Mouse (Mus musculus) MEL (cell line): ENCODE measurements around the gene Fam89a. TPM values are rescaled to one million over a fixed set of nuclear protein-coding genes. Genes with fewer than 3 reads are reported as not detected.

ENCODE experiments used
- DNase-seq: peaks from one replicate; pipeline ENCODE4 v3.0.0; 2011; ENCODE audit warnings: low read depth, low spot score
- H3K27ac ChIP-seq: 2 replicates; pipeline ENCODE4 v1.5.1; 2012; ENCODE audit warnings: low read depth, mild to moderate bottlenecking, control low read depth, low read length, moderate library complexity; ENCODE audit not compliant: control insufficient read depth
- H3K27me3 ChIP-seq, 2 experiments: fragments of 150-350 bp in 1 of 2; sonication (generic) in 1 of 2; 2 replicates each; pipeline ENCODE4 v1.6.1; 2012; ENCODE audit warnings: low read length in 2 of 2, mild to moderate bottlenecking in 2 of 2, improper control_type of control experiment in 1 of 2, moderate library complexity in 1 of 2; ENCODE audit not compliant: insufficient read depth in 2 of 2, control insufficient read depth in 1 of 2
- H3K36me3 ChIP-seq, 2 experiments: 2 replicates each; pipeline ENCODE4 v1.6.1; 2012 to 2014; ENCODE audit warnings: low read length in 2 of 2, improper control_type of control experiment in 1 of 2, inconsistent platforms in 1 of 2, mild to moderate bottlenecking in 1 of 2; ENCODE audit not compliant: insufficient read depth in 2 of 2, control insufficient read depth in 1 of 2
- H3K4me1 ChIP-seq, 2 experiments: fragments of 150-350 bp in 1 of 2; sonication (generic) in 1 of 2; 2 replicates each; pipeline ENCODE4 v1.6.1; 2012; ENCODE audit warnings: low read length in 2 of 2, improper control_type of control experiment in 1 of 2, mild to moderate bottlenecking in 1 of 2; ENCODE audit not compliant: insufficient read depth in 2 of 2, control insufficient read depth in 1 of 2
- H3K4me3 ChIP-seq, 2 experiments: fragments of 150-350 bp in 1 of 2; sonication (generic) in 1 of 2; 2 replicates each; pipeline ENCODE4 v1.5.1; 2012; ENCODE audit warnings: low read depth in 2 of 2, low read length in 2 of 2, mild to moderate bottlenecking in 2 of 2, moderate library complexity in 2 of 2, control low read depth in 1 of 2, improper control_type of control experiment in 1 of 2; ENCODE audit not compliant: control insufficient read depth in 1 of 2, insufficient read depth in 1 of 2
- H3K79me2 ChIP-seq: 2 replicates; pipeline ENCODE4 v1.6.1; 2012; ENCODE audit warnings: mild to moderate bottlenecking, low read length, moderate library complexity; ENCODE audit not compliant: control insufficient read depth, poor library complexity, insufficient read depth
- H3K9ac ChIP-seq: 2 replicates; pipeline ENCODE4 v1.6.1; 2012; ENCODE audit warnings: low read depth, mild to moderate bottlenecking, control low read depth, low read length, moderate library complexity; ENCODE audit not compliant: control insufficient read depth, poor library complexity, severe bottlenecking
- H3K9me3 ChIP-seq: fragments of 150-350 bp; sonication (generic); replicated peaks from 2 replicates; pipeline ENCODE4 v1.6.1; 2012; ENCODE audit warnings: mild to moderate bottlenecking, low read length, improper control_type of control experiment, moderate library complexity; ENCODE audit not compliant: insufficient read depth
- BHLHE40 ChIP-seq: IDR thresholded peaks from 2 replicates; pipeline ENCODE4 v1.6.1; 2012; ENCODE audit warnings: low read depth, mild to moderate bottlenecking, inconsistent platforms, low read length, improper control_type of control experiment, borderline replicate concordance
- CHD2 ChIP-seq: IDR thresholded peaks from 2 replicates; pipeline ENCODE4 v1.6.1; 2011; ENCODE audit warnings: low read length, improper control_type of control experiment
- CTCF ChIP-seq, 3 experiments: IDR thresholded peaks in 2 of 3; conservative IDR thresholded peaks in 1 of 3; 2 replicates each; pipeline ENCODE4 v1.5.1; 2011 to 2012; ENCODE audit warnings: low read length in 3 of 3, low read depth in 2 of 3, mild to moderate bottlenecking in 2 of 3, improper control_type of control experiment in 1 of 3, inconsistent platforms in 1 of 3, mixed read lengths in 1 of 3, moderate library complexity in 1 of 3; ENCODE audit not compliant: control insufficient read depth in 1 of 3, insufficient read depth in 1 of 3, poor library complexity in 1 of 3, severe bottlenecking in 1 of 3
- E2F4 ChIP-seq: IDR thresholded peaks from 2 replicates; pipeline ENCODE4 v1.6.1; 2011; ENCODE audit warnings: low read depth, low read length, improper control_type of control experiment, borderline replicate concordance
- ELF1 ChIP-seq: IDR thresholded peaks from 2 replicates; pipeline ENCODE4 v1.6.1; 2014; ENCODE audit warnings: low read depth, mild to moderate bottlenecking, inconsistent platforms, low read length, improper control_type of control experiment, moderate library complexity
- EP300 ChIP-seq, 2 experiments: IDR thresholded peaks; 2 replicates each; pipeline ENCODE4 v1.6.1; 2011; ENCODE audit warnings: improper control_type of control experiment in 2 of 2, low read length in 2 of 2, low read depth in 1 of 2, mild to moderate bottlenecking in 1 of 2
- ETS1 ChIP-seq: IDR thresholded peaks from 2 replicates; pipeline ENCODE4 v1.6.1; 2012; ENCODE audit warnings: low read depth, mild to moderate bottlenecking, inconsistent platforms, low read length, improper control_type of control experiment, moderate library complexity
- GABPA ChIP-seq: IDR thresholded peaks from 2 replicates; pipeline ENCODE4 v1.6.1; 2012; ENCODE audit warnings: low read depth, mild to moderate bottlenecking, inconsistent platforms, low read length, improper control_type of control experiment, moderate library complexity
- GATA1 ChIP-seq: IDR thresholded peaks from 2 replicates; pipeline ENCODE4 v1.6.1; 2011; ENCODE audit warnings: low read depth, low read length, improper control_type of control experiment
- JUND ChIP-seq: IDR thresholded peaks from 2 replicates; pipeline ENCODE4 v1.6.1; 2011; ENCODE audit warnings: low read depth, mild to moderate bottlenecking, improper control_type of control experiment, low read length
- MAZ ChIP-seq: IDR thresholded peaks from 2 replicates; pipeline ENCODE4 v1.6.1; 2012; ENCODE audit warnings: low read depth, mild to moderate bottlenecking, inconsistent platforms, low read length, improper control_type of control experiment
- MEF2A ChIP-seq: IDR thresholded peaks from 2 replicates; pipeline ENCODE4 v1.6.1; 2014; ENCODE audit warnings: low read depth, mild to moderate bottlenecking, inconsistent platforms, low read length, improper control_type of control experiment; ENCODE audit not compliant: poor library complexity, insufficient replicate concordance, severe bottlenecking; ENCODE audit errors: extremely low read depth
- MXI1 ChIP-seq: IDR thresholded peaks from 2 replicates; pipeline ENCODE4 v1.6.1; 2011; ENCODE audit warnings: mild to moderate bottlenecking, low read depth, low read length, improper control_type of control experiment
- NRF1 ChIP-seq: IDR thresholded peaks from 2 replicates; pipeline ENCODE4 v1.6.1; 2014; ENCODE audit warnings: low read depth, mild to moderate bottlenecking, inconsistent platforms, low read length, improper control_type of control experiment, moderate library complexity; ENCODE audit not compliant: poor library complexity, insufficient read depth, severe bottlenecking
- POLR2A ChIP-seq, 2 experiments: IDR thresholded peaks; 2 replicates each; pipeline ENCODE4 v1.6.1; 2011 to 2012; ENCODE audit warnings: low read length in 2 of 2, mild to moderate bottlenecking in 2 of 2, control low read depth in 1 of 2, improper control_type of control experiment in 1 of 2, low read depth in 1 of 2, moderate library complexity in 1 of 2; ENCODE audit not compliant: control insufficient read depth in 1 of 2, insufficient read depth in 1 of 2, poor library complexity in 1 of 2
- RAD21 ChIP-seq: IDR thresholded peaks from 2 replicates; pipeline ENCODE4 v1.6.1; 2011; ENCODE audit warnings: mild to moderate bottlenecking, low read depth, low read length, improper control_type of control experiment
- RCOR1 ChIP-seq: IDR thresholded peaks from 2 replicates; pipeline ENCODE4 v1.6.1; 2012; ENCODE audit warnings: low read depth, mild to moderate bottlenecking, inconsistent platforms, low read length, improper control_type of control experiment
- SMC3 ChIP-seq: IDR thresholded peaks from 2 replicates; pipeline ENCODE4 v1.6.1; 2011; ENCODE audit warnings: low read depth, low read length, improper control_type of control experiment
- TAL1 ChIP-seq: IDR thresholded peaks from 2 replicates; pipeline ENCODE4 v1.6.1; 2012; ENCODE audit warnings: mild to moderate bottlenecking, inconsistent platforms, low read length, moderate library complexity, mixed read lengths
- TCF12 ChIP-seq: IDR thresholded peaks from 2 replicates; pipeline ENCODE4 v1.6.1; 2014; ENCODE audit warnings: low read depth, mild to moderate bottlenecking, inconsistent platforms, low read length, improper control_type of control experiment, moderate library complexity
- ZNF384 ChIP-seq: IDR thresholded peaks from 2 replicates; pipeline ENCODE4 v1.6.1; 2012; ENCODE audit warnings: low read depth, mild to moderate bottlenecking, inconsistent platforms, low read length, improper control_type of control experiment
- polyA plus RNA-seq, 2 experiments: library from polyadenylated mRNA; stranded (reverse) in 1 of 2; unstranded in 1 of 2; fragments of >175 nt in 1 of 2; fragments of >200 nt in 1 of 2; gene quantifications; 2 replicates each; pipeline versions ENCODE4 v1.2.1 to v1.2.4; 2012; ENCODE audit warnings: low replicate concordance in 2 of 2, low read depth in 1 of 2; ENCODE audit not compliant: insufficient read length in 2 of 2, insufficient read depth in 1 of 2, missing spikeins in 1 of 2
- total RNA-seq: library from RNA; depleted of rRNA; stranded (reverse); fragments of 300-350 nt; gene quantifications from 2 replicates; pipeline ENCODE4 v1.2.3, GENCODE M21; 2012

Gene Fam89a
- total and polyA plus RNA-seq, 3 experiments = 0.31 to 1.8 TPM; not detected in 1

GRCm38 (mm10) chr8:124751709-124752173, at the start of gene Fam89a (continued):
- TF ChIP-seq MAZ (no peak), BHLHE40 (no peak)

DNA sequence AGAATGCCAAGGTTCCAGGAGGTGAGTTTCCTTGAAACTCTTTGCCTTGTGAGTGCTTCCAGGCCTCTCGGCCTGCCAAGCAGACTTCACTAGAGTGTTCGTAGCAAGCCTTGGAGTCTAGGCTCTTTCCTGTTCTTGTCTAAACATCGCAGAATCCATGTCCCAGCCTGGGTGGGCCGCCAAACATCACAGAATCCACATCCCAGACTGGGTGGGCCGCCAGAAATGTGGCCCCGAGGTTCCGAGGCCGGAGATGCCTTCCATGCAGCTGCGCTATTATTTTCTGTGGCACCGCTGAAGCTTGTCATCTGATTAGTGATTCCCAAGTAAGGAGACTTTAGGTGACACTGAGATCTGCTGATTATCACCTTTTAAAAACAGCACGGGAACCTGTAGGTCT, 48.9 kb upstream of the Fam89a start:
- H3K9ac ChIP-seq = no peak overlapping the region
- TF ChIP-seq CTCF (IDR thresholded peaks at IDR 0.05 in 2 of 3, conservative IDR thresholded peaks at IDR 0.05 in 1 of 3; ENCODE audit: control insufficient read depth in 1 of 3, insufficient read depth in 1 of 3, low read depth in 2 of 3, low read length in 3 of 3, poor library complexity in 1 of 3, severe bottlenecking in 1 of 3) (no peak), RCOR1 (no peak), MXI1 (no peak), CHD2 (no peak), TCF12 (no peak), NRF1 (no peak), E2F4 (no peak), RAD21 (no peak), SMC3 (no peak), MAZ (no peak), GATA1 (no peak), ETS1 (no peak), ZNF384 (no peak), EP300 (IDR thresholded peaks at IDR 0.05; ENCODE audit: low read depth in 1 of 2, low read length in 2 of 2) (no peak), ELF1 (no peak), GABPA (no peak), POLR2A (IDR thresholded peaks at IDR 0.05; ENCODE audit: control insufficient read depth in 1 of 2, insufficient read depth in 1 of 2, low read depth in 1 of 2, low read length in 2 of 2, poor library complexity in 1 of 2) (no peak), JUND (no peak), MEF2A (no peak), TAL1 (no peak)
- H3K36me3 ChIP-seq = no peaks in the 10 kb centered on the region
- H3K9me3 ChIP-seq = no peaks in the 10 kb centered on the region
- DNase-seq = no peak
- no peaks in the 10 kb centered on the region for H3K79me2 ChIP-seq
- H3K27me3 ChIP-seq = no peaks in the 10 kb centered on the region
- H3K4me3 ChIP-seq = no peak overlapping the region
- peaks cover 0 to 8% of the 10 kb centered on the region in 2 experiments; a peak in 3 of 4 replicates for H3K4me1 ChIP-seq
- H3K27ac ChIP-seq = no peak overlapping the region
